Mouse (Mus musculus): ENCODE measurements at regions not wholly inside any gene's neighbourhood (a gene's known extent, or its start where the extent isn't known, plus 50 kb on each side); places are given as distances from the start of the nearest gene placed in this dataset.

GRCm38 (mm10) chrX:133754026-133754425, 65.2 kb upstream of the Pcdh19 start:
- TF ChIP-seq EP300 (optimal IDR thresholded peaks at IDR 0.05) (no peak), CTCF (IDR thresholded peaks at IDR 0.05; ENCODE audit: low read depth) (no peak)
